Mouse (Mus musculus): ENCODE results near the gene Grrp1.

Grrp1 gene

GRCm38 (mm10) chr4:134253722-134254324 lies at the start of gene Grrp1:
Grrp1 (minus strand) TSS chr4:134254106.
- DNase-seq (ENCODE audit: low read depth, low spot score) = no peak

GRCm38 (mm10) chr4:134302084-134302483 lies 48.2 kb upstream of the Grrp1 start:
- DNase-seq (ENCODE audit: low read depth, low spot score) = no peak

- no peak for DNase-seq (ENCODE audit: low read depth, low spot score)
These were observed 46.4 kb upstream of the Grrp1 start for GRCm38 (mm10) chr4:134300316-134300715.

- no peak for DNase-seq (ENCODE audit: low read depth, low spot score)
These were observed 45.5 kb upstream of the Grrp1 start for GRCm38 (mm10) chr4:134299498-134299810.

- peak; percentile 90 for DNase-seq (ENCODE audit: low read depth, low spot score)
These were observed 45.0 kb upstream of the Grrp1 start for GRCm38 (mm10) chr4:134298626-134299497.

GRCm38 (mm10) chr4:134297369-134297768 lies 43.5 kb upstream of the Grrp1 start:
- no peak for DNase-seq (ENCODE audit: low read depth, low spot score)

GRCm38 (mm10) chr4:134296523-134296922 lies 42.6 kb upstream of the Grrp1 start:
- peak; percentile 80 for DNase-seq (ENCODE audit: low read depth, low spot score)

GRCm38 (mm10) chr4:134296096-134296495 lies 42.2 kb upstream of the Grrp1 start:
- peak; percentile 77 for DNase-seq (ENCODE audit: low read depth, low spot score)

GRCm38 (mm10) chr4:134293692-134294163 lies 39.8 kb upstream of the Grrp1 start:
- DNase-seq (ENCODE audit: low read depth, low spot score) = no peak

- DNase-seq (ENCODE audit: low read depth, low spot score) = no peak
These were observed 39.3 kb upstream of the Grrp1 start for GRCm38 (mm10) chr4:134293061-134293691.

GRCm38 (mm10) chr4:134292067-134292466 lies 38.2 kb upstream of the Grrp1 start:
- DNase-seq (ENCODE audit: low read depth, low spot score) = peak; percentile 82

GRCm38 (mm10) chr4:134288397-134289256 lies 34.7 kb upstream of the Grrp1 start:
- DNase-seq (ENCODE audit: low read depth, low spot score) = no peak

- peak; percentile 97 for DNase-seq (ENCODE audit: low read depth, low spot score)
These were observed 33.7 kb upstream of the Grrp1 start, which contains the start of gene Pdik1l for GRCm38 (mm10) chr4:134287575-134288025. Pdik1l (minus strand) TSS chr4:134287895.

- DNase-seq (ENCODE audit: low read depth, low spot score) = peak; percentile 87
These were observed 33.3 kb upstream of the Grrp1 start for GRCm38 (mm10) chr4:134287168-134287564.

- DNase-seq (ENCODE audit: low read depth, low spot score) = peak; percentile 50
These were observed 32.6 kb upstream of the Grrp1 start for GRCm38 (mm10) chr4:134286226-134287167.

GRCm38 (mm10) chr4:134284942-134285341 lies 31.0 kb upstream of the Grrp1 start:
- no peak for DNase-seq (ENCODE audit: low read depth, low spot score)

- peak; percentile 93 for DNase-seq (ENCODE audit: low read depth, low spot score)
These were observed 19.8 kb upstream of the Grrp1 start for GRCm38 (mm10) chr4:134273417-134274345.

- no peak for DNase-seq (ENCODE audit: low read depth, low spot score)
These were observed 19.0 kb upstream of the Grrp1 start for GRCm38 (mm10) chr4:134272731-134273416.

All from R1 (cell line).